Mouse (Mus musculus) liver, adult 2 months (tissue): ENCODE data around the gene Chka. TPM values are rescaled to one million over a fixed set of nuclear protein-coding genes. Genes with fewer than 3 reads are reported as not detected.

Experiments used
- DNase-seq: peaks from one replicate; pipeline ENCODE4 v3.0.0-alpha.2; 2011; ENCODE audit warnings: low read depth, low spot score; ENCODE audit errors: extremely low read depth
- H3K27ac ChIP-seq: fragments of 200-500 bp; replicated peaks from 2 replicates; pipeline ENCODE4 v1.5.1; 2012; ENCODE audit warnings: low read depth, mild to moderate bottlenecking, control low read depth, inconsistent platforms, low read length; ENCODE audit not compliant: insufficient read depth
- H3K27me3 ChIP-seq: fragments of 200-500 bp; 2 replicates; pipeline ENCODE4 v1.6.1; 2012; ENCODE audit warnings: mild to moderate bottlenecking, moderate library complexity, low read length, inconsistent platforms; ENCODE audit not compliant: control insufficient read depth, insufficient read depth
- H3K36me3 ChIP-seq: fragments of 200-500 bp; 2 replicates; pipeline ENCODE4 v1.6.1; 2012; ENCODE audit warnings: low read length, inconsistent platforms; ENCODE audit not compliant: control insufficient read depth, insufficient read depth
- H3K4me1 ChIP-seq: fragments of 200-500 bp; 2 replicates; pipeline ENCODE4 v1.6.1; 2011; ENCODE audit warnings: low read length; ENCODE audit not compliant: control insufficient read depth, insufficient read depth
- H3K4me3 ChIP-seq: fragments of 200-500 bp; 2 replicates; pipeline ENCODE4 v1.5.1; 2011; ENCODE audit warnings: low read depth, mild to moderate bottlenecking, control low read depth, low read length, moderate library complexity; ENCODE audit not compliant: insufficient read depth
- H3K79me2 ChIP-seq: fragments of 200-500 bp; 2 replicates; pipeline ENCODE4 v1.6.1; 2012; ENCODE audit warnings: inconsistent platforms, mild to moderate bottlenecking, low read length, moderate library complexity; ENCODE audit not compliant: control insufficient read depth, insufficient read depth
- H3K9ac ChIP-seq: fragments of 200-500 bp; 2 replicates; pipeline ENCODE4 v1.6.1; 2012; ENCODE audit warnings: low read depth, mild to moderate bottlenecking, control low read depth, inconsistent platforms, low read length
- CTCF ChIP-seq: fragments of 200-500 bp; IDR thresholded peaks from 2 replicates; pipeline ENCODE4 v1.5.1; 2011; ENCODE audit warnings: low read depth, low read length, control low read depth
- POLR2A ChIP-seq: fragments of 200-500 bp; IDR thresholded peaks from 2 replicates; pipeline ENCODE4 v1.6.1; 2011; ENCODE audit warnings: low read length, control low read depth; ENCODE audit not compliant: insufficient read depth; ENCODE audit errors: extremely low read depth
- WGBS: fragments of 180-500 bp; shearing (Covaris S2); methylation state at CpG from one replicate; pipeline ENCODE4 v1.1.7; 2018; 5-methylcytosine and 5-hydroxymethylcytosine counted together
- polyA plus RNA-seq: library from polyadenylated mRNA; depleted of rRNA; stranded (reverse); fragments of >200 nt; gene quantifications from 2 replicates; pipeline ENCODE4 v1.2.3, GENCODE M21; 2012
- total RNA-seq: library from RNA; depleted of rRNA; stranded (reverse); fragments of >200 nt; gene quantifications from 2 replicates; pipeline ENCODE4 v1.2.3, GENCODE M21; 2014

The Chka gene
- total and polyA plus RNA-seq, 2 experiments = 11.9 to 56.7 TPM

GRCm38 (mm10) chr19:3910206-3910605 lies 58.6 kb downstream of the Chka start:
- H3K9ac ChIP-seq = no peak overlapping the region
- H3K36me3 ChIP-seq = no peaks in the 10 kb centered on the region
- H3K27me3 ChIP-seq = no peaks in the 10 kb centered on the region
- DNase-seq = no peak
- H3K4me3 ChIP-seq = no peak overlapping the region
- peaks cover 23% of the 10 kb centered on the region for H3K4me1 ChIP-seq
- no peak for TF ChIP-seq POLR2A
- TF ChIP-seq CTCF = no peak
- no peak overlapping the region for H3K27ac ChIP-seq
- 22% methylated on average over 5 of the region's 5 CpGs for WGBS
- H3K79me2 ChIP-seq = no peaks in the 10 kb centered on the region; the same call in 1 of the 2 replicates

DNA sequence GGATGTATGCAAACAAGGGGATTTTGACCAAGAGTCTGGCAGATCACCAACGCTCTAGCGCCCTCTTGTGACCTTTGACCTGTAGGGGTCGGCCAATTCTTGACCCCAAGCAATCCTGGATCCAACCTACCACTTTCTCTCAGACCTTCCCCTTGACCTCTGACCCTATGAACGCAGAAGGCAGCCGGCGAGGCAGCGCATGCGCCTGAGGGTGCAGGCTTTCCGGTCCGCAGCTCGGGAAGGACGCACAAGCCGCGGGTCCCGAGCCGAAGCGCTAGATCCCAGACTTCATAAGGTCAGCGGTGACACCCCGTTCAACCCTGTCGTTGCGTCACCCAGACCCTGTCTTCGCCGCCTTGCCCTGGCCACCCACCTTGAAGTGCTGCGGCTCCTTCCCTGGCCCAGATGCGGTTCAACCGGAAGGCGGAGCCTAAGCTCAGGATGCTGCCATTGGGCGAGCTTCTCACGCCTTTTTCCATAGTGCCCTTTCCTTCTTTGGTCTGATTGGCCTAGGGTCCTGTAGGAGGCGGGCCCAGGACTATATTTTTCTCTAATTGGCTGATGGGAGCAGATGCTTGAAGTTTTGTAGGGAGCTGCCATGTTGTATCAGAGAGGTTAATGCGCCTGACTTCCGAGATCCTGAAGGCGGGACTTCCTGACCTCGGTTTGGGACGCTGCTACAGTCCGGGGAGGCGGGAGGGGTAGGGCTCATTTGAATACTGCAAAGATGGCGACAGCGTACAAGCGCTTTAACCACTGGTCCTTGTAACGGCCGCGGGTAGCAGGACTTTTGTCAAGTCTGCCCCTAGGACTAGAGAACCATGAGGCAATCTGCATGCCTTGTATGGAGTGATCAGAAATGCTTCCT lies 61.0 kb downstream of the Chka start, which contains the start of gene Ndufs8:
Ndufs8 (minus strand) TSS at position 438 of the 868 bp plus-strand sequence.
- H3K27me3 ChIP-seq = no peaks in the 10 kb centered on the region
- TF ChIP-seq CTCF (no peak), POLR2A (peak; percentile 54; the same call in 1 of the 2 replicates)
- H3K36me3 ChIP-seq = no peaks in the 10 kb centered on the region
- H3K4me1 ChIP-seq = peaks cover 11% of the 10 kb centered on the region
- peak within 1 kb of the TSS; percentile 87 for H3K27ac ChIP-seq
- WGBS = under 1% methylated on average over 43 of the region's 43 CpGs
- peak within 1 kb of the TSS; percentile 75 for H3K9ac ChIP-seq
- no peaks in the 10 kb centered on the region for H3K79me2 ChIP-seq
- peak within 1 kb of the TSS; percentile 76 for H3K4me3 ChIP-seq
- DNase-seq = peak; percentile 98

DNA sequence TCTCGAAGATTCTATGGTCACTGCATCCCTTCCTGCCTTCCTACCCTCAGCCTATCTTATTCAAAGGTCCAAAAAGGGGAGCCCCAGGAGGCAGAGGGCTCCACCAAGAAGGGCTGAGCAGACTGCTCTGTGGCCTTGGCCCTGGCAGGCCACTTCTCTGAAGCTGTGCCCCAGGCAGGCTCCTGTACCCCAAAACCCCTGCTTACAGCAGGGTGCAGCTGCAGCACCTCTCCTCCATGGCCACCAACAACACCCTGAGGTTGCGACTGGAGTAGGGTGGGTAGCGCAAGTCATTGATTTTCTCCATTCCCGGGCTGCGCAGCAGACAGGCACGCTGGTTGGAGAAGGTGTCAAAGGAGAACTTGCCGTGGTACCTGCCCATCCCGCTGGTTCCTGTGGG lies 62.1 kb downstream of the Chka start:
- WGBS = 75% methylated on average over 8 of the region's 8 CpGs
- Histone ChIP-seq H3K27me3 (no peaks in the 10 kb centered on the region), H3K9ac (peak overlapping the region; percentile 70; the same call in 1 of the 2 replicates), H3K79me2 (no peaks in the 10 kb centered on the region), H3K4me3 (peak overlapping the region; percentile 55; the same call in 1 of the 2 replicates), H3K4me1 (peaks cover 11% of the 10 kb centered on the region), H3K27ac (0 out of 2 replicates have a peak overlapping the region, but pooled peaks have one; percentile 73), H3K36me3 (no peaks in the 10 kb centered on the region)
- TF ChIP-seq POLR2A = no peak
- TF ChIP-seq CTCF = no peak
- no peak for DNase-seq

- no peak overlapping the region for H3K4me3 ChIP-seq
- no peaks in the 10 kb centered on the region for H3K79me2 ChIP-seq
- H3K36me3 ChIP-seq = no peaks in the 10 kb centered on the region
- peaks cover 11% of the 10 kb centered on the region for H3K4me1 ChIP-seq
- no peak overlapping the region for H3K9ac ChIP-seq
- no peaks in the 10 kb centered on the region for H3K27me3 ChIP-seq
- no peak for TF ChIP-seq POLR2A
- no peak for TF ChIP-seq CTCF
- WGBS = 90% methylated on average over 5 of the region's 5 CpGs
- no peak overlapping the region for H3K27ac ChIP-seq
- peak; percentile 38 for DNase-seq
Measured at GRCm38 (mm10) chr19:3914535-3914934, 63.0 kb downstream of the Chka start.

DNA sequence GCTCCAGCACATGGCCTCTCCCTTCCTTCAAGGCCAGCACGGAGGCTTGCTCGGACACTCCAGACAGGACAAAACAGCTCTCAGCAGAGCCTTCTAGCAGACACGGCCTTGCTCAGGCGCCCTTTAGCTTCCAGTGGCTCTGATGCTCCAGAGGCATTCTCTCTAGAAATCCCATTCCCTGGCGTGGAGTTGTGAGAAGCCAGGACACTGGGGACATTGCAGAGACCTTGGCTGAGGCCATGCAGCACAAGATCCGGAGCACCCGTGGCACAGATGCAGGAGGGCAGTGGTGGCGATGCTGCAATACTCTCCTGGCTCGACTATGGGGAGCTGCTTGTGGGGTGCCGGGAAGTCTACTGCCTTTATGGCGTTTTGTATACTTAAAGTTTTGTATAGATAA lies 65.2 kb downstream of the Chka start:
- H3K4me3 ChIP-seq = no peak overlapping the region
- H3K4me1 ChIP-seq = peaks cover 8% of the 10 kb centered on the region
- H3K27ac ChIP-seq = no peak overlapping the region
- WGBS = 77% methylated on average over 11 of the region's 11 CpGs
- DNase-seq = no peak
- no peaks in the 10 kb centered on the region for H3K36me3 ChIP-seq
- TF ChIP-seq CTCF (no peak), POLR2A (no peak)
- no peaks in the 10 kb centered on the region for H3K79me2 ChIP-seq
- no peaks in the 10 kb centered on the region for H3K27me3 ChIP-seq
- H3K9ac ChIP-seq = no peak overlapping the region

DNA sequence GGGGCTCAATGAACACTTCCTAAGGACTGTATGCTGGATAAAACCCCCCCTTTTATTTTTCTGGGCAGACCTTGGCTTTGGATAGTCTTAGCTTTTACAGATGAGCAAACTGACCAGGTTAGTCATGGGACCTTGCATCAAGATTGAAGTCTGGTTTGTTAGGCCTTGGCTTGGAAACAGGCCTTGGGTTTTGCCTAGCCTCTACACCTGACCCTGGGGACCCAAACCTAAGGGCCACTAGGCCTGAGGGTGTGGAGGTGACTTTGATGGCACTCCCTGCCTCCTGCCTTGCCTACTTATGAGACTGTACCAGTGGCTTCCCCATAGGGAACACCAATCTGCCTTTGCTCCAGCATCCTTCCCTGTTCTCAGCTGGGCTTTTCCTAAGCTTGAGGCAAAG lies 68.4 kb downstream of the Chka start:
- Histone ChIP-seq H3K27ac (no peak overlapping the region), H3K27me3 (no peaks in the 10 kb centered on the region), H3K79me2 (no peaks in the 10 kb centered on the region), H3K36me3 (no peaks in the 10 kb centered on the region), H3K9ac (no peak overlapping the region), H3K4me1 (peaks cover 2% of the 10 kb centered on the region; the same call in 1 of the 2 replicates), H3K4me3 (no peak overlapping the region)
- TF ChIP-seq CTCF (no peak), POLR2A (no peak)
- DNase-seq = no peak
